Mouse (Mus musculus) C2C12 (cell line): ENCODE measurements at regions not wholly inside any gene's neighbourhood (a gene's known extent, or its start where the extent isn't known, plus 50 kb on each side); places are given as distances from the start of the nearest gene placed in this dataset.

ENCODE experiments used
- H3K27me3 ChIP-seq: one replicate; pipeline ENCODE4 v1.6.1; 2011; ENCODE audit not compliant: control insufficient read depth, insufficient read depth, insufficient read length
- H3K36me3 ChIP-seq: one replicate; pipeline ENCODE4 v1.6.1; 2011; ENCODE audit not compliant: control insufficient read depth, insufficient read depth
- H3K4me3 ChIP-seq: one replicate; pipeline ENCODE4 v1.5.1; 2011; ENCODE audit warnings: mild to moderate bottlenecking, control low read depth; ENCODE audit not compliant: poor library complexity, insufficient read depth, severe bottlenecking
- H3K79me2 ChIP-seq: one replicate; pipeline ENCODE4 v1.6.1; 2011; ENCODE audit not compliant: control insufficient read depth, insufficient read depth
- H3K79me3 ChIP-seq: one replicate; pipeline ENCODE4 v1.6.1; 2011; ENCODE audit warnings: low read depth, control low read depth
- H3ac ChIP-seq: one replicate; pipeline ENCODE3; 2011; ENCODE audit warnings: low read depth; ENCODE audit not compliant: control insufficient read depth, insufficient read length
- CEBPB ChIP-seq: IDR thresholded peaks from one replicate; pipeline ENCODE4 v1.6.1; 2011; ENCODE audit warnings: low read depth, mild to moderate bottlenecking, control low read depth, moderate library complexity
- CTCF ChIP-seq: IDR thresholded peaks from one replicate; pipeline ENCODE4 v1.5.1; 2011; ENCODE audit not compliant: control insufficient read depth, insufficient read depth, insufficient read length
- FOSL1 ChIP-seq: IDR thresholded peaks from one replicate; pipeline ENCODE4 v1.8.0; 2011; ENCODE audit warnings: mild to moderate bottlenecking, low read length; ENCODE audit not compliant: poor library complexity, insufficient read depth, severe bottlenecking
- MAX ChIP-seq: IDR thresholded peaks from one replicate; pipeline ENCODE4 v1.6.1; 2011; ENCODE audit warnings: mild to moderate bottlenecking, control low read depth
- MYOD1 ChIP-seq: IDR thresholded peaks from one replicate; pipeline ENCODE4 v1.6.1; 2011; ENCODE audit warnings: low read depth; ENCODE audit not compliant: control insufficient read depth, insufficient read length
- MYOG ChIP-seq: IDR thresholded peaks from one replicate; pipeline ENCODE4 v1.6.1; 2011; ENCODE audit not compliant: control insufficient read depth, insufficient read length; ENCODE audit errors: extremely low read depth
- USF1 ChIP-seq: IDR thresholded peaks from one replicate; pipeline ENCODE4 v1.6.1; 2011; ENCODE audit warnings: low read depth, mild to moderate bottlenecking, control low read depth, moderate library complexity

DNA sequence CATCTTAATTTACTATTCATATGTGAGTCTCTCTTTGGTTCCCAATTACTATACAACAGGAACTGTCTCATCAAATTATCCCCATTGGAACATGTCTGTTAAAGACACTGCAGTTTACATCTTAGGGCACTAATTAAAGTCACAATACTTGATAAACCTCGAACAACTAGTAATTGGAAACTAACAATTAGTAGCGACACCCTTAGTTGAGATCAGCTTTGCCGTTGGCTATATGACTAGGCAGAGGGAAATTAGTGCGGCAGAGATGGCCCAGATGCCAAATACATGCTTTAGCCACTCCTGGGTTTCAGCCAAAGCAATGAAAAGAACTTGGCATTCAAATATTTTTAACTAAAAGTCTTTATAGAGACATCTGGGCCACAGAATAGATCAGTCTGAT is 265.7 kb upstream of the Smarca2 start:
- Histone ChIP-seq H3K4me3 (no peak overlapping the region), H3K27me3 (no peaks in the 10 kb centered on the region), H3K79me3 (no peaks in the 10 kb centered on the region), H3ac (no peak overlapping the region), H3K36me3 (no peaks in the 10 kb centered on the region), H3K79me2 (no peaks in the 10 kb centered on the region)
- no peak for TF ChIP-seq CEBPB
- no peak for TF ChIP-seq CTCF
- no peak for TF ChIP-seq MYOG
- no peak for TF ChIP-seq MYOD1
- no peak for TF ChIP-seq USF1
- TF ChIP-seq MAX = no peak
- TF ChIP-seq FOSL1 = no peak

DNA sequence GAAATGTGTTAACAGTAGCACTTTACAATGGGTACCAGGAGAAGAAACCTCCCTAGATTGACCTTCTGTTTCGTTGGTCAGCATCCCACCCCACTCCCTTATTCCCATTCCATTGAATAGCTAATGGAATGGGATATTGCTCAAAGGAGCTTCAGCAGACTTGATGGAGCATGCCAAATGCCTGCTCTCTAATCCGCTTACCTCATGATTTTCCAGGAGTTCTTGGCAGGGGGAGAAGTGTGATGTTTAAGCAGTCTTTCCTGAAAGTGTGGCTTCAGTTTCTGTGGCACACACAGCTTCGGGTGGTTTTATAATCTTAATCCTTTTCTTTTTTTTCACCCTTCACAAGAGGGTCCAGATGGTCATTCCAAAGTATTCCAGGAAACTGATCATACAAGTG is 264.7 kb upstream of the Smarca2 start:
- H3K79me2 ChIP-seq = no peaks in the 10 kb centered on the region
- TF ChIP-seq FOSL1 (no peak), USF1 (no peak), CTCF (no peak), CEBPB (no peak), MYOG (no peak), MYOD1 (no peak), MAX (no peak)
- H3K4me3 ChIP-seq = no peak overlapping the region
- H3K27me3 ChIP-seq = no peaks in the 10 kb centered on the region
- H3K79me3 ChIP-seq = no peaks in the 10 kb centered on the region
- no peaks in the 10 kb centered on the region for H3K36me3 ChIP-seq
- H3ac ChIP-seq = no peak overlapping the region

DNA sequence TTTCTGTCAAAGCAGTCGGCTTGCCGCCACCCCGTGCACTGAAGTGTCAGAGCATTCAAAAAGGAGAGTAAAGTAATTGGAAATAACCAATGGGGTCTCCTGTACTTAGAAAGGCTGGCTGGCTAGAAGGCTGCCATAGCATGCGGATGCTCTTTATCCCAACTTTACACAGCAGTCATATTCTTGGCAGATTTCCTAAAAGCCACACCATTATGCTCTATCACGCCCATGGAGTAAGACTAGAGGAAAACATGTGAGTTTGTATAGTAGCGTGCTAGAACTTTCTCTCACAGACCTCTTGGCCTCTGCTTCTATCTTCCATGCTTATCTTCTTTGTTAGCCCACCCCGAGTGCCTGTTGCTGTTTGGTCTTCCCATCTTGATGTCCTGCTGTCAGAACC is 249.8 kb upstream of the Smarca2 start:
- Histone ChIP-seq H3ac (no peak overlapping the region), H3K79me2 (no peaks in the 10 kb centered on the region), H3K79me3 (no peaks in the 10 kb centered on the region), H3K27me3 (no peaks in the 10 kb centered on the region), H3K36me3 (no peaks in the 10 kb centered on the region), H3K4me3 (no peak overlapping the region)
- TF ChIP-seq MYOG (no peak), MAX (no peak), FOSL1 (no peak), MYOD1 (no peak), USF1 (no peak), CEBPB (no peak), CTCF (no peak)

DNA sequence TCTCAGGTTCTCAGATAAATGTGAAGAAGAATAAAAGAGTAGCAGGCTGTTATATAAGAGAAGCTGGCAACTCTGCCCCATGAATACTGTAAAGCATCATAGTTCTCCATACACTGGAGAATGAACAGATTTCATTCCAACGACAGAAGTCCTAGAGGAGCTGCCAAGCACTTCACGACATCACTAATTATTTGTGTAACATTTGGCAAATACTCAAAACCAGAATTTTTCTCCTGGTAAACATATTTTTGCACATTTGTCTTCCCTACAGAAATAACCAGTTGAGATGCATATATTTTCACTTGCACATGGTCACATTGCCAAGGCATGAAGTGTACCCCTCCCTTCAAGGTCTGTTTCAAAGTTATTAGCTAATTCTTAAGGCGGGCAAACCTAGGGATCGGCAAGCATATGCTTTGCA is 220.9 kb upstream of the Smarca2 start:
- TF ChIP-seq FOSL1 (no peak), USF1 (no peak)
- H3K36me3 ChIP-seq = no peaks in the 10 kb centered on the region
- H3K4me3 ChIP-seq = no peak overlapping the region
- H3K79me2 ChIP-seq = no peaks in the 10 kb centered on the region
- H3K79me3 ChIP-seq = no peaks in the 10 kb centered on the region
- no peaks in the 10 kb centered on the region for H3K27me3 ChIP-seq
- no peak overlapping the region for H3ac ChIP-seq

DNA sequence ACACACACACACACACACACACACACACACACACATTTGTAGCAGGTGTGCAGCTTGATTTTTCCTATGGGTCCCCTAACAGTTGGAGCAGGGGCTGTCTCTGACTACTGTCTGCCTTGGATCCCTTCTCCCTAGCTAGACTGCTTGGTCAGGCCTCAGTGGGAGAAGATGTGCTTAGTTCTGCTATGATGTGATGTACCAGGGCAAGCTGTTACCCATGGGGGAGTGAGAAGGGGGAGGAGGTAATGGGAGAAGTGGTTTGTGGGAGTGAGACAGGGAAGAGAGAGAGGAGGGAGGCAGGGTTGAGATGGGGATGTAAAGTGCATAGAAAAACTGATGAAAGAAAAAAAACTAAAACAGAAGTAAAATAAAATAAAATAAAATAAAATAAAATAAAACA is 218.8 kb upstream of the Smarca2 start:
- H3ac ChIP-seq = no peak overlapping the region
- H3K36me3 ChIP-seq = no peaks in the 10 kb centered on the region
- H3K79me3 ChIP-seq = no peaks in the 10 kb centered on the region
- TF ChIP-seq CEBPB (no peak), FOSL1 (no peak)
- H3K79me2 ChIP-seq = no peaks in the 10 kb centered on the region
- no peak overlapping the region for H3K4me3 ChIP-seq
- no peaks in the 10 kb centered on the region for H3K27me3 ChIP-seq

DNA sequence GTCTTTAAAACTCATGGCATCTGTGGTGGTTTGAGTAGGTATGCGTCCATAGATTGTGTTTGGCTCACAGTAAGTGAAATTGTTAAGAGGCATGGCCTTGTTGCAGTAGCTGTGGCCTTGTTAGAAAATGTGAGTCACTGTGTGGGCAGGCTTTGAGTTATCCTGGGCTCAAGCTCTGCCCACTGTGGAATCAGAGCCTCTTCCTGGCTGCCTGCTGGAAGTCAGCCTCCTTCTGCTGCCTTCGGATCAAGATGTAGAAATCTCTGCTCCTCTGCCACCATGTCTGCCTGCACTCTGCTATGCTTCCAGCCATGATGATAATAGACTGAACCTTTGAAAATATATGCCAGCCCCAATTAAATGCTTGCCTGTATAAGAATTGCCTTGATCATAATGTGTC is 192.2 kb upstream of the Smarca2 start:
- TF ChIP-seq MYOD1 = no peak
- TF ChIP-seq USF1 = no peak
- TF ChIP-seq MYOG = no peak
- no peak for TF ChIP-seq CEBPB
- TF ChIP-seq FOSL1 = no peak
- no peak for TF ChIP-seq MAX
- no peak for TF ChIP-seq CTCF
- Histone ChIP-seq H3K27me3 (no peaks in the 10 kb centered on the region), H3K4me3 (no peak overlapping the region), H3K36me3 (no peaks in the 10 kb centered on the region), H3ac (no peak overlapping the region), H3K79me3 (no peaks in the 10 kb centered on the region), H3K79me2 (no peaks in the 10 kb centered on the region)
